ENCODE assay signal across 9 mouse cellular contexts in the genomic region with DNA sequence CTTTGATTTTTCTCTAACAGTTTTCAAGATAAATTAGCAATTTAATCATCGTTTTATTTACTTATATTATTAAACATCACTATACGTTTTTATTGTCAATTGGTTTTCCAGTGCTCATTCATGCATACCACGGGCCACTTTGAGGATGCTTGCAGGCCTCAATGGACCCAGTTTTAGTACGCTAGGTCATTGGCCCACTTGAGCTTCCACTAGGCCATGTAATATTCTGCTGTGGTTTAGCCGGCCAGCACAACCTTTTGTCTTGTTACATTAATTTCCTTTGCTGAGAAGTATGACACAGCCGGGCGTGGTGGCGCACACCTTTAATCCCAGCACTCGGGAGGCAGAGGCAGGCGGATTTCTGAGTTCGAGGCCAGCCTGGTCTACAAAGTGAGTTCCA. TPM values are rescaled to one million over a fixed set of nuclear protein-coding genes. Genes with fewer than 3 reads are reported as not detected.
DNase-seq lines count a peak whose midpoint lies in the region; ATAC-seq lines count a peak whose summit lies in the region.
"Had no signal": no experiment of that assay in that cellular context is flagged by ENCODE, and none has a peak within 500 bp of the region (broad histone marks: within the 10 kb centered on the region; RNA-seq: fewer than 3 reads in every experiment).

No protein-coding gene starts in this region.

- peak overlapping the region; percentile 83 for H3K4me2 ChIP-seq in kidney, embryonic 16.5 days (replicated peaks; ENCODE audit: low read depth, low read length)
- peak overlapping the region; percentile 71 for H3K4me2 ChIP-seq in intestine, embryonic 15.5 days (replicated peaks)

- H3K4me3 ChIP-seq in kidney, embryonic 16.5 days (ENCODE audit: low read length), result peak overlapping the region; percentile 73
- peak overlapping the region; percentile 75 for H3K4me3 ChIP-seq in embryonic facial prominence, embryonic 10.5 days
- no peak overlapping the region; the same call in 1 of the 2 replicates for H3K4me3 ChIP-seq in intestine, embryonic 15.5 days (replicated peaks)

- no peak overlapping the region for H3K9ac ChIP-seq in kidney, embryonic 16.5 days (replicated peaks; ENCODE audit: low read length)
- H3K9ac ChIP-seq in intestine, embryonic 15.5 days, result no peak overlapping the region

- H3K27me3 ChIP-seq in kidney, embryonic 16.5 days (ENCODE audit: insufficient read depth, low read length), result no peaks in the 10 kb centered on the region
- H3K27me3 ChIP-seq in embryonic facial prominence, embryonic 10.5 days (replicated peaks; ENCODE audit: low read depth, poor library complexity, severe bottlenecking), result no peaks in the 10 kb centered on the region
- H3K27me3 ChIP-seq in intestine, embryonic 15.5 days (replicated peaks), result no peaks in the 10 kb centered on the region

- H3K9me3 ChIP-seq in kidney, embryonic 16.5 days (ENCODE audit: low read length), result no peaks in the 10 kb centered on the region
- no peaks in the 10 kb centered on the region for H3K9me3 ChIP-seq in embryonic facial prominence, embryonic 10.5 days
- H3K9me3 ChIP-seq in intestine, embryonic 15.5 days, result no peaks in the 10 kb centered on the region

- no peak overlapping the region for H3K27ac ChIP-seq in kidney, embryonic 16.5 days (ENCODE audit: low read length)
- H3K27ac ChIP-seq in embryonic facial prominence, embryonic 10.5 days (replicated peaks), result no peak overlapping the region
- no peak overlapping the region for H3K27ac ChIP-seq in intestine, embryonic 15.5 days

- ATAC-seq in kidney, embryonic 16.5 days (ENCODE audit: low FRiP score, low TSS enrichment), result no peak
- ATAC-seq in intestine, embryonic 15.5 days, result no peak

- H3K4me1 ChIP-seq in kidney, embryonic 16.5 days (ENCODE audit: insufficient read depth, low read length), result peaks cover 17% of the 10 kb centered on the region
- H3K4me1 ChIP-seq in embryonic facial prominence, embryonic 10.5 days, result peaks cover 29% of the 10 kb centered on the region
- no peaks in the 10 kb centered on the region for H3K4me1 ChIP-seq in intestine, embryonic 15.5 days (replicated peaks)

- no peak for DNase-seq in kidney, adult 8-10 months
- DNase-seq in embryonic facial prominence, embryonic 10.5 days (ENCODE audit: low spot score), result no peak
- DNase-seq in naive thymus-derived CD4-positive, alpha-beta T cell, adult 2 months (ENCODE audit: low read depth), result peak; percentile 12
- no peak for DNase-seq in layer of hippocampus, adult 8-10 months (ENCODE audit: low spot score in 2 of 2)
- no peak for DNase-seq in adipocyte (ENCODE audit: low spot score)
- DNase-seq in thymus, postnatal 14 days, result no peak
- DNase-seq: gastrocnemius, postnatal 14 days had no signal

- 0 out of 2 replicates have a peak, but pooled peaks cover 16% of the 10 kb centered on the region for H3K36me3 ChIP-seq in kidney, embryonic 16.5 days (ENCODE audit: insufficient read depth, low read length)
- H3K36me3 ChIP-seq in embryonic facial prominence, embryonic 10.5 days (replicated peaks), result peaks cover 27% of the 10 kb centered on the region
- H3K36me3 ChIP-seq in intestine, embryonic 15.5 days, result peaks cover 9% of the 10 kb centered on the region; the same call in 1 of the 2 replicates

- 76% methylated on average over 11 of the region's 11 CpGs for WGBS in kidney, embryonic 16.5 days
- WGBS in embryonic facial prominence, embryonic 10.5 days, result 87% methylated on average over 11 of the region's 11 CpGs
- WGBS in intestine, embryonic 15.5 days, result 85% methylated on average over 11 of the region's 11 CpGs

RNA-seq across cellular contexts. Expression of a gene that starts 0.8 kb away (rescaled TPM):
- polyA plus RNA-seq in kidney, embryonic 16.5 days (2015; fragmentation: Nextera tagmentation; extraction: Ambion mirVana), result 5.9 and 7.1 TPM in 2 replicates
- 5.8 and 7.6 TPM in 2 replicates for polyA plus RNA-seq in embryonic facial prominence, embryonic 10.5 days (2016; fragmentation: Nextera tagmentation; extraction: Ambion mirVana)
- 3.8 and 4.7 TPM in 2 replicates for polyA plus RNA-seq in intestine, embryonic 15.5 days (2015; fragmentation: Nextera tagmentation; extraction: Ambion mirVana)
- 10 to 100 TPM in 2 of 4 experiments, 1 to 10 TPM in 2; 6.1 to 10.5 (median 9.0) TPM for total RNA-seq in layer of hippocampus, adult 8-10 months (2022)

RNA-seq across cellular contexts. Expression of a gene that starts 57.0 kb away (rescaled TPM):
- polyA plus RNA-seq in kidney, embryonic 16.5 days (2015; fragmentation: Nextera tagmentation; extraction: Ambion mirVana), result 58.2 and 59.7 TPM in 2 replicates
- polyA plus RNA-seq in embryonic facial prominence, embryonic 10.5 days (2016; fragmentation: Nextera tagmentation; extraction: Ambion mirVana), result 51.3 and 54.5 TPM in 2 replicates
- polyA plus RNA-seq in intestine, embryonic 15.5 days (2015; fragmentation: Nextera tagmentation; extraction: Ambion mirVana), result 48.7 and 53.7 TPM in 2 replicates
- 100 to 1,000 TPM in 3 of 4 experiments, 10 to 100 TPM in 1; 95.9 to 121 (median 112) TPM for total RNA-seq in layer of hippocampus, adult 8-10 months (2022)
